ENCODE assay signal across 15 mouse cellular contexts in the genomic region with DNA sequence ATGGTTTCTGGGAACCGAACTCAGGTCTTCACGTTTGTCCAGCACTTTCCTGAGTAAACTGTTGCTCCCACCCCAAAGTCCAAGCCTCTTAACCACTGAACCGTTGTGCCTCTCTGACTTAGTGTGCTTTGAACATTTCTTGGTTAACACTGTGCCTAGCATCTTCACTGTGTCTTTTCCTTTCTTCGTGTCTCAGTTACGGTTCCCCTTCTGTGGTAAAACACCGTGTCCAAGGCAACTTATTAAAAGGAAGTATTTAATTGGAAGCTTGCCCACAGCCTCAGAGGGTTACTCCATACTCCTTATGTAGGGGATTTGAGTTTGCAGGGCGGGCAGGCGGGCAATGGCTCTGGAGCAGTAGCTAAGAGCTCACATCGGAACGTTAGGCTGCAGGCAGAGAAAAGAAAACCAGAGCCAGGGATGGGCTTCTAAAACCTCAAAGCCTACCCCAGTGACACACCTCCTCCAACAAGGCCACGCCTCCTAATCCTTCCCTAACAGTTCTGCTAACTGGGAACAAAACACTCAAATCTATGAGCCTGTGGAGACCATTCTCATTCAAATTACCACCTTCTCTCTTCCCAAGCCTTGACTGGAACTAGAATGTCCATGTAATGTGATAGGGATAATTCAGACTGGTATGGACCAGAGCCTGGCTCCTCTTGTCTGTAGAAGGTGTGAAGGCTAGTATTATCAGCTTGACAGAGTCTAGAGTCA. TPM values are rescaled to one million over a fixed set of nuclear protein-coding genes. Genes with fewer than 3 reads are reported as not detected.
DNase-seq lines count a peak whose midpoint lies in the region; ATAC-seq and TF ChIP-seq lines count a peak whose summit lies in the region.
"Had no signal": no experiment of that assay in that cellular context is flagged by ENCODE, and none has a peak within 500 bp of the region (broad histone marks: within the 10 kb centered on the region; RNA-seq: fewer than 3 reads in every experiment).

No protein-coding gene starts in this region.

- no peak overlapping the region for H3K4me3 ChIP-seq in heart, embryonic 10.5 days
- H3K4me3 ChIP-seq in stomach, embryonic 16.5 days (replicated peaks; ENCODE audit: low read length), result no peak overlapping the region
- no peak overlapping the region for H3K4me3 ChIP-seq in stomach, postnatal 0 days (ENCODE audit: low read depth, low read length)
- no peak overlapping the region for H3K4me3 ChIP-seq in liver, embryonic 14.5 days (ENCODE audit: insufficient read depth in 1 of 2, low read depth in 2 of 2, low read length in 2 of 2)
- H3K4me3 ChIP-seq in left cerebral cortex, adult 2 months, result no peak overlapping the region
- H3K4me3 ChIP-seq: limb, embryonic 13.5 days; midbrain, embryonic 12.5 days; neural tube, embryonic 12.5 days had no signal

- no peak for ATAC-seq in stomach, embryonic 16.5 days (ENCODE audit: insufficient read depth, low FRiP score)
- no peak for ATAC-seq in stomach, postnatal 0 days (ENCODE audit: low FRiP score, low TSS enrichment)
- ATAC-seq in liver, embryonic 14.5 days (ENCODE audit: insufficient read depth), result no peak

- H3K9ac ChIP-seq in stomach, embryonic 16.5 days (ENCODE audit: low read length), result no peak overlapping the region
- no peak overlapping the region for H3K9ac ChIP-seq in stomach, postnatal 0 days (ENCODE audit: low read length)
- H3K9ac ChIP-seq in liver, embryonic 14.5 days (replicated peaks), result no peak overlapping the region
- H3K9ac ChIP-seq: limb, embryonic 13.5 days; midbrain, embryonic 12.5 days; neural tube, embryonic 12.5 days had no signal

- H3K4me2 ChIP-seq in stomach, embryonic 16.5 days (ENCODE audit: low read depth, low read length), result no peak overlapping the region
- H3K4me2 ChIP-seq in stomach, postnatal 0 days (replicated peaks; ENCODE audit: low read depth), result no peak overlapping the region
- no peak overlapping the region for H3K4me2 ChIP-seq in liver, embryonic 14.5 days (ENCODE audit: low read depth)
- H3K4me2 ChIP-seq: limb, embryonic 13.5 days; midbrain, embryonic 12.5 days; neural tube, embryonic 12.5 days had no signal

- no peaks in the 10 kb centered on the region for H3K9me3 ChIP-seq in heart, embryonic 10.5 days
- no peaks in the 10 kb centered on the region for H3K9me3 ChIP-seq in stomach, embryonic 16.5 days (replicated peaks; ENCODE audit: control insufficient read depth, low read length)
- H3K9me3 ChIP-seq in stomach, postnatal 0 days (ENCODE audit: control insufficient read depth, low read length), result no peaks in the 10 kb centered on the region
- peaks cover 4% of the 10 kb centered on the region for H3K9me3 ChIP-seq in liver, embryonic 14.5 days (ENCODE audit: control insufficient read depth, low read length)
- H3K9me3 ChIP-seq: midbrain, embryonic 12.5 days; neural tube, embryonic 12.5 days had no signal

- DNase-seq in heart, embryonic 10.5 days (ENCODE audit: low spot score), result no peak
- DNase-seq in heart, adult 8-10 months (ENCODE audit: low spot score), result no peak
- no peak for DNase-seq in stomach, postnatal 0 days (ENCODE audit: low spot score)
- DNase-seq in liver, embryonic 14.5 days (ENCODE audit: low read depth in 3 of 3, low spot score in 3 of 3), result no peak
- no peak for DNase-seq in left cerebral cortex, adult 2 months (ENCODE audit: extremely low spot score in 1 of 2, low spot score in 2 of 2)
- DNase-seq in cerebellum, adult 11-12 months, result no peak
- DNase-seq in adrenal gland, postnatal 10 days, result no peak
- DNase-seq: adrenal gland, adult 8-10 months; cerebellum, adult 18-20 months; gastrocnemius, postnatal 10 days; kidney, postnatal 10 days had no signal

- peak overlapping the region; percentile 36; the same call in 1 of the 2 replicates for H3K27ac ChIP-seq in heart, embryonic 10.5 days
- peak overlapping the region; percentile 41; the same call in 1 of the 2 replicates for H3K27ac ChIP-seq in stomach, embryonic 16.5 days (ENCODE audit: low read length)
- no peak overlapping the region for H3K27ac ChIP-seq in stomach, postnatal 0 days (replicated peaks)
- peak overlapping the region; percentile 92 for H3K27ac ChIP-seq in liver, embryonic 14.5 days
- no peak overlapping the region for H3K27ac ChIP-seq in left cerebral cortex, adult 2 months
- H3K27ac ChIP-seq: limb, embryonic 13.5 days; midbrain, embryonic 12.5 days; neural tube, embryonic 12.5 days had no signal

- WGBS in heart, embryonic 10.5 days, result 94% methylated on average over 11 of the region's 11 CpGs
- 90% methylated on average over 11 of the region's 11 CpGs for WGBS in stomach, embryonic 16.5 days
- WGBS in stomach, postnatal 0 days, result 87% methylated on average over 11 of the region's 11 CpGs
- 79% methylated on average over 11 of the region's 11 CpGs for WGBS in liver, embryonic 14.5 days (ENCODE audit: insufficient replicate concordance)

- intact Hi-C loops in left cerebral cortex, adult 2 months (cut with DNase I), result no loop called here

- no peaks in the 10 kb centered on the region for H3K27me3 ChIP-seq in heart, embryonic 10.5 days (ENCODE audit: insufficient read depth, poor library complexity, severe bottlenecking)
- no peaks in the 10 kb centered on the region for H3K27me3 ChIP-seq in stomach, embryonic 16.5 days (ENCODE audit: control insufficient read depth, insufficient read depth, low read length)
- no peaks in the 10 kb centered on the region for H3K27me3 ChIP-seq in stomach, postnatal 0 days (ENCODE audit: control insufficient read depth, insufficient read depth, low read length)
- no peaks in the 10 kb centered on the region for H3K27me3 ChIP-seq in liver, embryonic 14.5 days (ENCODE audit: control insufficient read depth, insufficient read depth, low read length)
- H3K27me3 ChIP-seq: limb, embryonic 13.5 days; midbrain, embryonic 12.5 days; neural tube, embryonic 12.5 days had no signal

- TF ChIP-seq CTCF in stomach, postnatal 0 days (IDR thresholded peaks at IDR 0.05; ENCODE audit: low read depth), result no peak
- TF ChIP-seq CTCF in liver, embryonic 14.5 days (IDR thresholded peaks at IDR 0.05; ENCODE audit: low read depth), result no peak
- TF ChIP-seq CTCF in left cerebral cortex, adult 2 months (IDR thresholded peaks at IDR 0.05), result no peak

- peaks cover 25% of the 10 kb centered on the region for H3K4me1 ChIP-seq in heart, embryonic 10.5 days
- H3K4me1 ChIP-seq in stomach, embryonic 16.5 days (ENCODE audit: control insufficient read depth, insufficient read depth, low read length), result peaks cover 21% of the 10 kb centered on the region
- H3K4me1 ChIP-seq in stomach, postnatal 0 days (replicated peaks; ENCODE audit: control insufficient read depth, insufficient read depth), result 0 out of 2 replicates have a peak, but pooled peaks cover 3% of the 10 kb centered on the region
- peaks cover 27 to 44% of the 10 kb centered on the region in 2 experiments for H3K4me1 ChIP-seq in liver, embryonic 14.5 days (replicated peaks; ENCODE audit: control insufficient read depth in 2 of 2, insufficient read depth in 2 of 2, low read length in 1 of 2)
- H3K4me1 ChIP-seq: midbrain, embryonic 12.5 days had no signal

- no peak for TF ChIP-seq EP300 in stomach, postnatal 0 days (optimal IDR thresholded peaks at IDR 0.05)
- no peak for TF ChIP-seq EP300 in liver, embryonic 14.5 days (IDR thresholded peaks at IDR 0.05; ENCODE audit: low read depth)

- H3K36me3 ChIP-seq in heart, embryonic 10.5 days, result peaks cover 67% of the 10 kb centered on the region
- H3K36me3 ChIP-seq in stomach, embryonic 16.5 days (ENCODE audit: control insufficient read depth, insufficient read depth, low read length), result peaks cover 7% of the 10 kb centered on the region; the same call in 1 of the 2 replicates
- peaks cover 2% of the 10 kb centered on the region; the same call in 1 of the 2 replicates for H3K36me3 ChIP-seq in stomach, postnatal 0 days (ENCODE audit: control insufficient read depth, insufficient read depth, low read length)
- no peaks in the 10 kb centered on the region; the same call in 1 of the 2 replicates for H3K36me3 ChIP-seq in liver, embryonic 14.5 days (replicated peaks; ENCODE audit: control insufficient read depth, insufficient read depth, low read depth)

RNA-seq across cellular contexts. Expression of gene Adam19, which starts 20.8 kb away (rescaled TPM):
- 24.2 and 32.9 TPM in 2 replicates for polyA plus RNA-seq in heart, embryonic 10.5 days (2016; fragmentation: Nextera tagmentation; extraction: Ambion mirVana)
- total RNA-seq in heart, adult 8-10 months (2022), result 10 to 100 TPM; 17.7 to 42.4 (median 24.0) TPM
- polyA plus RNA-seq in stomach, embryonic 16.5 days (2015; fragmentation: Nextera tagmentation; extraction: Ambion mirVana), result 22.0 and 22.4 TPM in 2 replicates
- polyA plus RNA-seq in stomach, postnatal 0 days (2015; fragmentation: Nextera tagmentation; extraction: Ambion mirVana), result 4.3 and 4.9 TPM in 2 replicates
- 1.1 and 1.2 TPM in 2 replicates for polyA plus RNA-seq in liver, embryonic 14.5 days (2012; rRNA removed)
- polyA plus RNA-seq in liver, embryonic 14.5 days (2014; fragmentation: Nextera tagmentation; extraction: Ambion mirVana), result 0.60 and 0.69 TPM in 2 replicates
- 10 to 100 TPM; 19.1 to 19.8 TPM for total RNA-seq in left cerebral cortex, adult 2 months (2021)
- 10 to 100 TPM; 15.5 to 25.3 TPM for total RNA-seq in adrenal gland, postnatal 10 days (2021)

RNA-seq across cellular contexts. Expression of gene Gm12166, which starts 24.5 kb away (rescaled TPM):
- 4.3 and 4.5 TPM in 2 replicates for polyA plus RNA-seq in heart, embryonic 10.5 days (2016; fragmentation: Nextera tagmentation; extraction: Ambion mirVana)
- total RNA-seq in heart, adult 8-10 months (2022), result 1 to 10 TPM in 2 of 4 experiments, under 1 TPM in 2; 0.43 to 1.3 (median 0.96) TPM
- polyA plus RNA-seq in stomach, embryonic 16.5 days (2015; fragmentation: Nextera tagmentation; extraction: Ambion mirVana), result 4.7 and 7.9 TPM in 2 replicates
- 7.0 and 7.3 TPM in 2 replicates for polyA plus RNA-seq in stomach, postnatal 0 days (2015; fragmentation: Nextera tagmentation; extraction: Ambion mirVana)
- polyA plus RNA-seq in liver, embryonic 14.5 days (2012; rRNA removed), result 2.6 and 2.8 TPM in 2 replicates
- polyA plus RNA-seq in liver, embryonic 14.5 days (2014; fragmentation: Nextera tagmentation; extraction: Ambion mirVana), result 4.1 and 4.7 TPM in 2 replicates
- 1 to 10 TPM; 2.7 to 3.8 TPM for total RNA-seq in left cerebral cortex, adult 2 months (2021)
- 1 to 10 TPM; 4.0 to 4.6 TPM for total RNA-seq in adrenal gland, postnatal 10 days (2021)

Comparison
In these comparisons a context has a peak if more than half of its experiments do, and no peak if none do; other contexts are left out.
1. H3K27ac ChIP-seq: peak in heart, embryonic 10.5 days (single experiment), stomach, embryonic 16.5 days (single experiment) and liver, embryonic 14.5 days (single experiment); none in stomach, postnatal 0 days (single experiment) and left cerebral cortex, adult 2 months (single experiment).